Mouse (Mus musculus) heart, postnatal 0 days (tissue): ENCODE measurements around the gene Slc9b2. TPM values are rescaled to one million over a fixed set of nuclear protein-coding genes. Genes with fewer than 3 reads are reported as not detected.
A peak's percentile ranks its signal among the peaks of the same experiment; 100 is the strongest.

Experiments
- ATAC-seq: fragments of 200-750 bp; cut with Nextera tagmentation; 2 replicates; pipeline ENCODE4 v1.8.0; 2017; ENCODE audit warnings: low read depth, moderate number of reproducible peaks, moderate library complexity; ENCODE audit not compliant: insufficient read depth
- DNase-seq: peaks from one replicate; pipeline ENCODE4 v3.0.0-alpha.2; 2016; ENCODE audit warnings: low spot score
- H3K27ac ChIP-seq: fragments of 300-500 bp; sonication (generic); 2 replicates; pipeline ENCODE4 v1.5.1; 2014; ENCODE audit warnings: low read depth, mild to moderate bottlenecking
- H3K27me3 ChIP-seq: fragments of 300-500 bp; sonication (generic); 2 replicates; pipeline ENCODE4 v1.6.1; 2014; ENCODE audit warnings: low read length, mixed read lengths; ENCODE audit not compliant: control insufficient read depth, insufficient read depth
- H3K36me3 ChIP-seq: fragments of 300-500 bp; sonication (generic); replicated peaks from 2 replicates; pipeline ENCODE4 v1.6.1; 2014; ENCODE audit warnings: low read length, mixed read lengths; ENCODE audit not compliant: control insufficient read depth, insufficient read depth
- H3K4me1 ChIP-seq: fragments of 300-500 bp; sonication (generic); 2 replicates; pipeline ENCODE4 v1.6.1; 2014; ENCODE audit warnings: antibody characterized with exemption; ENCODE audit not compliant: control insufficient read depth, insufficient read depth
- H3K4me2 ChIP-seq: fragments of 300-500 bp; sonication (generic); 2 replicates; pipeline ENCODE4 v1.6.1; 2014; ENCODE audit warnings: low read depth, mild to moderate bottlenecking, low read length, moderate library complexity
- H3K4me3 ChIP-seq: fragments of 300-500 bp; sonication (generic); 2 replicates; pipeline ENCODE4 v1.5.1; 2014; ENCODE audit warnings: low read depth, low read length
- H3K9ac ChIP-seq: fragments of 300-500 bp; sonication (generic); replicated peaks from 2 replicates; pipeline ENCODE4 v1.6.1; 2014; ENCODE audit warnings: low read depth, low read length, mixed read lengths
- H3K9me3 ChIP-seq: fragments of 300-500 bp; sonication (generic); replicated peaks from 2 replicates; pipeline ENCODE4 v1.6.1; 2016; ENCODE audit warnings: low read length; ENCODE audit not compliant: control insufficient read depth
- CTCF ChIP-seq: IDR thresholded peaks from 2 replicates; pipeline ENCODE4 v1.5.1; 2016; ENCODE audit warnings: antibody characterized with exemption, control low read depth, low read depth
- EP300 ChIP-seq: IDR thresholded peaks from 2 replicates; pipeline ENCODE4 v1.6.1; 2016; ENCODE audit warnings: antibody characterized with exemption, low read depth
- WGBS: fragments of 180-500 bp; shearing (Covaris S2); extraction: QIAGEN DNeasy Blood & Tissue Kit; methylation state at CpG from one replicate; pipeline ENCODE4 v1.1.7; 2014; 5-methylcytosine and 5-hydroxymethylcytosine counted together
- polyA plus RNA-seq: library from polyadenylated mRNA; unstranded; fragments of >200 nt; fragmentation: Nextera tagmentation; extraction: Ambion mirVana; gene quantifications from 2 replicates; pipeline ENCODE4 v1.2.1, GENCODE M21; 2015
- total RNA-seq: library from RNA; depleted of rRNA; stranded (reverse); fragments of >200 nt; gene quantifications from 2 replicates; pipeline ENCODE4 v1.2.3, GENCODE M21; 2014; ENCODE audit warnings: low replicate concordance

Gene Slc9b2
- total and polyA plus RNA-seq, 2 experiments from 2014 or later, result 0.11 TPM; not detected in 1

- no peaks in the 10 kb centered on the region for H3K36me3 ChIP-seq
- H3K27ac ChIP-seq, result no peak overlapping the region
- ATAC-seq (no peak), DNase-seq (no peak)
- no peaks in the 10 kb centered on the region for H3K27me3 ChIP-seq
- 63% methylated on average over 2 of the region's 2 CpGs for WGBS
- H3K4me3 ChIP-seq, result no peak overlapping the region
- TF ChIP-seq CTCF (no peak), EP300 (no peak)
- no peaks in the 10 kb centered on the region for H3K9me3 ChIP-seq
- no peak overlapping the region for H3K9ac ChIP-seq
- H3K4me2 ChIP-seq, result no peak overlapping the region
- no peaks in the 10 kb centered on the region for H3K4me1 ChIP-seq
Measured at GRCm38 (mm10) chr3:135313727-135314126, 6.2 kb downstream of the Slc9b2 start.

DNA sequence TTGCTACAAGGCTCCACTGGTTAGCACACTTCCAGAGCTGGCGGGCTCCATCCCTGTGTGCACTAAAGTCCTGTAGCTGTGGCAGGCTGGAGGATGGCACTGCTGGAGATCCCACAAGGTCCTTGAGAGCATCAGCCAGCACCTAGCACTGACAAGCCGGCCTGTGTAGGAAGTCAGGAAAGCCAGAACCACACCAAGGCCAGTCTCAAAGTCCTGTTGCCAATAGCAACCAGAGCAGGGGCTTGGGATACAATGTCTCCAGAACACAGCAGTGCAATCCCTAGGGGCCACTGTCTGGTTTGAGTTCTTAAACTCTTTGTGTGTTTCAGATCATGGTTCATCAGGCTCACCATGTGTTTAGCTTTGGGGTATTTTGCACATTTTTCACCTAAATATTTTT is 7.3 kb downstream of the Slc9b2 start:
- TF ChIP-seq CTCF (no peak), EP300 (no peak)
- no peak overlapping the region for H3K27ac ChIP-seq
- no peak overlapping the region for H3K4me2 ChIP-seq
- H3K4me3 ChIP-seq, result no peak overlapping the region
- DNase-seq (no peak), ATAC-seq (no peak)
- H3K36me3 ChIP-seq, result no peaks in the 10 kb centered on the region
- H3K9ac ChIP-seq, result no peak overlapping the region
- no peaks in the 10 kb centered on the region for H3K4me1 ChIP-seq
- no peaks in the 10 kb centered on the region for H3K9me3 ChIP-seq
- H3K27me3 ChIP-seq, result no peaks in the 10 kb centered on the region
- WGBS, result 46% methylated on average over 2 of the region's 2 CpGs

DNA sequence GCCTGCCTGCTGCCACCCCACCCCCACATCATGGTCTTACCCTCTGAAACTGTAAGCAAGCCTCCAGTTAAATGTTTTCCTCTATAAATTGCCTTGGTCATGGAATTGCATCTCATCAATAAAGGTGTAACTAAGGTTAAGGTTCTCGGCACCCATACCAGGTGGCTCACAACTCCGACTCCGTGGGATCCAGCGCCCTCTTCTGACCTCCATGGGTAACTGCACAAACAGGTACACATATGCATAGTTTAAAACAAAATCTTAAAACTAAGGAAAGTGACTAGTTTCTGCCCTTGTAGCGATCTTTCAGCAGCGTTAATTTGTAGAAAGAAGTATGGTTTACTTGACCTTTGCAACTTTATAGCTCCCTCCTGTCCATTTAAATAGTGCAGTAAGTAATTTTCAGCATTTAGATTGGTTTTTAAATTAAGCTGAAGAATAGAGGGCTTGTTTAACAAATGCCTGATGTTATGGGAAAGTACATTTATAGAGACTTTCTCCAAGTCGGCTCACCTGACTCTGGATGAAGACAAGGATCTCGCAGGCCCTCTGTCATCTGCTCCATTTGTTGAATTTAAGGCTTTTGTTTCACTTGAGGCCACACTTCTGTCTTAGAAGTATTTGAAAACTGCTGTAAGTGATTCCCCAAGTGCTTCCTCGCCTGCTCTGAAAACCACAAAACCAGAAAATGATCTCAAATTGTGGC is 8.4 kb downstream of the Slc9b2 start:
- no peaks in the 10 kb centered on the region for H3K9me3 ChIP-seq
- TF ChIP-seq EP300 (no peak), CTCF (no peak)
- H3K4me2 ChIP-seq, result no peak overlapping the region
- 86% methylated on average over 9 of the region's 9 CpGs for WGBS
- DNase-seq (no peak), ATAC-seq (no peak)
- H3K36me3 ChIP-seq, result no peaks in the 10 kb centered on the region
- no peak overlapping the region for H3K4me3 ChIP-seq
- no peaks in the 10 kb centered on the region for H3K4me1 ChIP-seq
- no peaks in the 10 kb centered on the region for H3K27me3 ChIP-seq
- H3K27ac ChIP-seq, result no peak overlapping the region
- H3K9ac ChIP-seq, result no peak overlapping the region

- H3K4me2 ChIP-seq, result no peak overlapping the region
- H3K9me3 ChIP-seq, result no peaks in the 10 kb centered on the region
- DNase-seq (no peak), ATAC-seq (no peak)
- TF ChIP-seq EP300, result no peak
- TF ChIP-seq CTCF, result no peak
- H3K27ac ChIP-seq, result no peak overlapping the region
- no peaks in the 10 kb centered on the region for H3K36me3 ChIP-seq
- no peak overlapping the region for H3K4me3 ChIP-seq
- H3K4me1 ChIP-seq, result no peaks in the 10 kb centered on the region
- WGBS, result 59% methylated on average over 11 of the region's 11 CpGs
- H3K27me3 ChIP-seq, result no peaks in the 10 kb centered on the region
- no peak overlapping the region for H3K9ac ChIP-seq
Measured at GRCm38 (mm10) chr3:135318331-135318730, 10.8 kb downstream of the Slc9b2 start.

GRCm38 (mm10) chr3:135324354-135324753 is 16.9 kb downstream of the Slc9b2 start:
- H3K27me3 ChIP-seq, result no peaks in the 10 kb centered on the region
- H3K4me1 ChIP-seq, result no peaks in the 10 kb centered on the region
- no peak overlapping the region for H3K9ac ChIP-seq
- no peak for TF ChIP-seq EP300
- H3K36me3 ChIP-seq, result no peaks in the 10 kb centered on the region
- H3K9me3 ChIP-seq, result no peaks in the 10 kb centered on the region
- WGBS, result 53% methylated on average over 6 of the region's 6 CpGs
- DNase-seq (no peak), ATAC-seq (no peak)
- H3K4me3 ChIP-seq, result no peak overlapping the region
- H3K27ac ChIP-seq, result no peak overlapping the region
- H3K4me2 ChIP-seq, result no peak overlapping the region

DNA sequence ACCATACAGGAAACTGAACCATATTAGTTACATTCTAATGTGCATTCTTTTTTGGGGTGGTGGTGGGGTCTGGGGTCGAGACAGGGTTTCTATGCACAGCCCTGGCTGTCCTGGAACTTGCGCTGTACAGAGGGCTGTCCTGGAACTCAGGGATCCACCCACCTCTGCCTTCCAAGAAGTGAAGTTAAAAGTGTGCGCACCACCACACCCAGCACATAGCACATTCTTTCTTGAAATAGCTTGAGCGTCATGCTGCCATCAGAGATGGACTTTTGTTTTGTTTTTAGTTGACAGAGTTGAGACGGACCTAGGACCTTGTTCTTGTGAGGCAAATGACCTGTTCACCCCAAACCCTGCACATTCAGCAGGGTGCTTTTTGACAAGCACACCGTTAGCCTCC is 19.7 kb downstream of the Slc9b2 start:
- H3K4me2 ChIP-seq, result no peak overlapping the region
- H3K27ac ChIP-seq, result no peak overlapping the region
- ATAC-seq (peak; percentile 44; the same call in 1 of the 2 replicates), DNase-seq (peak; percentile 27)
- H3K9ac ChIP-seq, result no peak overlapping the region
- no peaks in the 10 kb centered on the region for H3K27me3 ChIP-seq
- no peaks in the 10 kb centered on the region for H3K36me3 ChIP-seq
- 53% methylated on average over 6 of the region's 6 CpGs for WGBS
- H3K4me1 ChIP-seq, result no peaks in the 10 kb centered on the region
- TF ChIP-seq EP300 (no peak), CTCF (no peak)
- H3K4me3 ChIP-seq, result no peak overlapping the region
- no peaks in the 10 kb centered on the region for H3K9me3 ChIP-seq
